Mouse (Mus musculus) fibroblast of lung, adult 2 months (primary cell): ENCODE data around the gene Scp2.
"Not testable (repeated sequence)": the region's sequence is repeated elsewhere in the genome, so short reads cannot be mapped to it uniquely, and the experiment has no call there.

ENCODE experiments used
- DNase-seq: peaks from one replicate; pipeline ENCODE4 v3.0.0-alpha.2; 2011; ENCODE audit warnings: low read depth

Gene Scp2

GRCm38 (mm10) chr4:108144880-108145279, at the start of gene Scp2:
TSS of gene Scp2 (minus strand) at chr4:108144998.
- DNase-seq = no peak

- DNase-seq = no peak
These were observed 48.1 kb upstream of the Scp2 start for GRCm38 (mm10) chr4:108192821-108193323.

- DNase-seq = no peak
These were observed 37.5 kb upstream of the Scp2 start for GRCm38 (mm10) chr4:108182278-108182677.

- DNase-seq = no peak
These were observed 23.3 kb upstream of the Scp2 start for GRCm38 (mm10) chr4:108168056-108168455.

- no peak for DNase-seq
These were observed 22.1 kb upstream of the Scp2 start for GRCm38 (mm10) chr4:108166874-108167273.

- no peak for DNase-seq
These were observed 20.5 kb upstream of the Scp2 start, which contains the start of gene Echdc2 for GRCm38 (mm10) chr4:108165152-108165895. TSS of gene Echdc2 (plus strand) at chr4:108165437.

- no peak for DNase-seq
These were observed 18.5 kb upstream of the Scp2 start for GRCm38 (mm10) chr4:108163291-108163690.

GRCm38 (mm10) chr4:108161936-108162335, 17.1 kb upstream of the Scp2 start:
- no peak for DNase-seq

- not testable (repeated sequence) for DNase-seq
These were observed 10.3 kb upstream of the Scp2 start for GRCm38 (mm10) chr4:108155141-108155540.

- DNase-seq = not testable (repeated sequence)
These were observed 756 bp upstream of the Scp2 start for GRCm38 (mm10) chr4:108145554-108145953.

- no peak for DNase-seq
These were observed 1.0 kb downstream of the Scp2 start for GRCm38 (mm10) chr4:108143778-108144177.

GRCm38 (mm10) chr4:108143178-108143577, 1.6 kb downstream of the Scp2 start:
- DNase-seq = not testable (repeated sequence)

GRCm38 (mm10) chr4:108136938-108137337, 7.9 kb downstream of the Scp2 start:
- no peak for DNase-seq

- DNase-seq = no peak
These were observed 14.3 kb downstream of the Scp2 start for GRCm38 (mm10) chr4:108130452-108130851.

GRCm38 (mm10) chr4:108128339-108128738, 16.5 kb downstream of the Scp2 start:
- DNase-seq = no peak

GRCm38 (mm10) chr4:108127516-108127915, 17.3 kb downstream of the Scp2 start:
- DNase-seq = no peak

GRCm38 (mm10) chr4:108126260-108126659, 18.5 kb downstream of the Scp2 start:
- no peak for DNase-seq

- no peak for DNase-seq
These were observed 20.7 kb downstream of the Scp2 start for GRCm38 (mm10) chr4:108124104-108124503.

- DNase-seq = peak; percentile 65
These were observed 26.6 kb downstream of the Scp2 start for GRCm38 (mm10) chr4:108117924-108118876.

GRCm38 (mm10) chr4:108117488-108117887, 27.3 kb downstream of the Scp2 start:
- DNase-seq = no peak

- no peak for DNase-seq
These were observed 28.3 kb downstream of the Scp2 start for GRCm38 (mm10) chr4:108116466-108116865.

GRCm38 (mm10) chr4:108110706-108111105, 34.1 kb downstream of the Scp2 start:
- no peak for DNase-seq

GRCm38 (mm10) chr4:108109728-108110127, 35.1 kb downstream of the Scp2 start:
- no peak for DNase-seq
